Mouse (Mus musculus) midbrain, embryonic 15.5 days (tissue): ENCODE measurements around the gene Kcna5. TPM values are rescaled to one million over a fixed set of nuclear protein-coding genes. Genes with fewer than 3 reads are reported as not detected.

ENCODE experiments used
- ATAC-seq: fragments of 200-750 bp; cut with Nextera tagmentation; replicated peaks from 2 replicates; pipeline ENCODE4 v1.8.0; 2017; ENCODE audit warnings: moderate TSS enrichment
- H3K27ac ChIP-seq: fragments of 300-500 bp; sonication (generic); 2 replicates; pipeline ENCODE4 v1.5.1; 2015; ENCODE audit warnings: mild to moderate bottlenecking, inconsistent platforms
- H3K27me3 ChIP-seq: fragments of 300-500 bp; sonication (generic); replicated peaks from 2 replicates; pipeline ENCODE4 v1.6.1; 2015; ENCODE audit warnings: inconsistent platforms
- H3K36me3 ChIP-seq: fragments of 300-500 bp; sonication (generic); replicated peaks from 2 replicates; pipeline ENCODE4 v1.6.1; 2015; ENCODE audit warnings: inconsistent platforms
- H3K4me1 ChIP-seq: fragments of 300-500 bp; sonication (generic); 2 replicates; pipeline ENCODE4 v1.6.1; 2015; ENCODE audit warnings: inconsistent platforms
- H3K4me2 ChIP-seq: fragments of 300-500 bp; sonication (generic); 2 replicates; pipeline ENCODE4 v1.6.1; 2015; ENCODE audit warnings: inconsistent platforms, mild to moderate bottlenecking, moderate library complexity
- H3K4me3 ChIP-seq: fragments of 300-500 bp; sonication (generic); 2 replicates; pipeline ENCODE4 v1.5.1; 2015; ENCODE audit warnings: mild to moderate bottlenecking, inconsistent platforms
- H3K9ac ChIP-seq: fragments of 300-500 bp; sonication (generic); 2 replicates; pipeline ENCODE4 v1.6.1; 2015; ENCODE audit warnings: mild to moderate bottlenecking, inconsistent platforms
- H3K9me3 ChIP-seq: fragments of 300-500 bp; sonication (generic); 2 replicates; pipeline ENCODE4 v1.6.1; 2016; ENCODE audit warnings: inconsistent platforms
- WGBS: fragments of 180-500 bp; shearing (Covaris S2); methylation state at CpG from one replicate; pipeline ENCODE4 v1.1.7; 2015; ENCODE audit warnings: mixed read lengths; 5-methylcytosine and 5-hydroxymethylcytosine counted together
- polyA plus RNA-seq: library from polyadenylated mRNA; unstranded; fragments of >200 nt; fragmentation: Nextera tagmentation; extraction: Ambion mirVana; gene quantifications from 2 replicates; pipeline ENCODE4 v1.2.1, GENCODE M21; 2015

The Kcna5 gene
- polyA plus RNA-seq, 1 experiment from 2014 or later = 3.4 TPM

- Histone ChIP-seq H3K4me1 (peaks cover 22% of the 10 kb centered on the region), H3K27me3 (peaks cover 15% of the 10 kb centered on the region; the same call in 1 of the 2 replicates), H3K27ac (no peak overlapping the region), H3K9ac (no peak overlapping the region), H3K4me3 (no peak overlapping the region), H3K4me2 (no peak overlapping the region), H3K9me3 (no peaks in the 10 kb centered on the region), H3K36me3 (no peaks in the 10 kb centered on the region)
- WGBS = 44% methylated on average over 4 of the region's 4 CpGs
- no peak for ATAC-seq
Measured at GRCm38 (mm10) chr6:126531306-126531705, 3.9 kb downstream of the Kcna5 start.

- no peak overlapping the region for H3K9ac ChIP-seq
- no peak for ATAC-seq
- no peak overlapping the region for H3K4me2 ChIP-seq
Measured at GRCm38 (mm10) chr6:126530019-126530418, 5.2 kb downstream of the Kcna5 start.

GRCm38 (mm10) chr6:126514720-126515119, 20.5 kb downstream of the Kcna5 start:
- no peaks in the 10 kb centered on the region for H3K27me3 ChIP-seq
- peaks cover 7% of the 10 kb centered on the region for H3K4me1 ChIP-seq
- H3K4me3 ChIP-seq = no peak overlapping the region
- H3K27ac ChIP-seq = no peak overlapping the region
- H3K36me3 ChIP-seq = no peaks in the 10 kb centered on the region
- no peak overlapping the region for H3K9ac ChIP-seq
- no peaks in the 10 kb centered on the region for H3K9me3 ChIP-seq
- peak; percentile 90 for ATAC-seq
- 23% methylated on average over 10 of the region's 10 CpGs for WGBS
- H3K4me2 ChIP-seq = peak overlapping the region; percentile 27

More at GRCm38 (mm10) chr6:126530019-126530418, 5.2 kb downstream of the Kcna5 start:
- Histone ChIP-seq H3K4me1 (peaks cover 11% of the 10 kb centered on the region), H3K9me3 (no peaks in the 10 kb centered on the region), H3K27ac (no peak overlapping the region), H3K4me3 (no peak overlapping the region), H3K36me3 (no peaks in the 10 kb centered on the region), H3K27me3 (peaks cover 15% of the 10 kb centered on the region; the same call in 1 of the 2 replicates)
- WGBS = 84% methylated on average over 3 of the region's 3 CpGs

GRCm38 (mm10) chr6:126513714-126514248, 21.4 kb downstream of the Kcna5 start:
- Histone ChIP-seq H3K27ac (no peak overlapping the region), H3K4me3 (no peak overlapping the region), H3K27me3 (no peaks in the 10 kb centered on the region), H3K36me3 (no peaks in the 10 kb centered on the region), H3K4me1 (peaks cover 7% of the 10 kb centered on the region), H3K9ac (no peak overlapping the region), H3K4me2 (no peak overlapping the region), H3K9me3 (no peaks in the 10 kb centered on the region)
- WGBS = 83% methylated on average over 3 of the region's 3 CpGs
- no peak for ATAC-seq

- H3K36me3 ChIP-seq = no peaks in the 10 kb centered on the region
- H3K27ac ChIP-seq = no peak overlapping the region
- H3K27me3 ChIP-seq = no peaks in the 10 kb centered on the region
- ATAC-seq = no peak
- no peak overlapping the region for H3K4me3 ChIP-seq
- peaks cover 7% of the 10 kb centered on the region for H3K4me1 ChIP-seq
- no peak overlapping the region for H3K4me2 ChIP-seq
- no peaks in the 10 kb centered on the region for H3K9me3 ChIP-seq
- H3K9ac ChIP-seq = no peak overlapping the region
- 81% methylated on average over 3 of the region's 3 CpGs for WGBS
Measured at GRCm38 (mm10) chr6:126513154-126513553, 22.1 kb downstream of the Kcna5 start.

- Histone ChIP-seq H3K4me1 (peaks cover 3% of the 10 kb centered on the region; the same call in 1 of the 2 replicates), H3K4me3 (no peak overlapping the region), H3K27me3 (no peaks in the 10 kb centered on the region), H3K9ac (no peak overlapping the region), H3K36me3 (no peaks in the 10 kb centered on the region), H3K27ac (no peak overlapping the region), H3K4me2 (no peak overlapping the region), H3K9me3 (no peaks in the 10 kb centered on the region)
- WGBS = 90% methylated on average over 6 of the region's 6 CpGs
- no peak for ATAC-seq
Measured at GRCm38 (mm10) chr6:126508671-126509070, 26.5 kb downstream of the Kcna5 start.

GRCm38 (mm10) chr6:126503920-126504319, 31.3 kb downstream of the Kcna5 start:
- no peak for ATAC-seq
- WGBS = 60% methylated on average over 8 of the region's 8 CpGs
- Histone ChIP-seq H3K4me1 (peaks cover 3% of the 10 kb centered on the region; the same call in 1 of the 2 replicates), H3K9me3 (no peaks in the 10 kb centered on the region), H3K27ac (no peak overlapping the region), H3K9ac (no peak overlapping the region), H3K4me3 (no peak overlapping the region), H3K27me3 (peaks cover 4% of the 10 kb centered on the region; the same call in 1 of the 2 replicates), H3K4me2 (no peak overlapping the region), H3K36me3 (no peaks in the 10 kb centered on the region)

GRCm38 (mm10) chr6:126502691-126503301, 32.4 kb downstream of the Kcna5 start:
- WGBS = 19% methylated on average over 9 of the region's 9 CpGs

GRCm38 (mm10) chr6:126500985-126501384, 34.2 kb downstream of the Kcna5 start:
- Histone ChIP-seq H3K9me3 (no peaks in the 10 kb centered on the region), H3K4me1 (peaks cover 17% of the 10 kb centered on the region), H3K4me2 (no peak overlapping the region), H3K4me3 (no peak overlapping the region), H3K36me3 (no peaks in the 10 kb centered on the region), H3K27me3 (peaks cover 4% of the 10 kb centered on the region; the same call in 1 of the 2 replicates), H3K27ac (no peak overlapping the region), H3K9ac (no peak overlapping the region)
- ATAC-seq = no peak
- 89% methylated on average over 6 of the region's 6 CpGs for WGBS

More at GRCm38 (mm10) chr6:126502691-126503301, 32.4 kb downstream of the Kcna5 start:
- Histone ChIP-seq H3K9me3 (no peaks in the 10 kb centered on the region), H3K27me3 (peaks cover 4% of the 10 kb centered on the region; the same call in 1 of the 2 replicates), H3K4me3 (no peak overlapping the region), H3K4me1 (peaks cover 3% of the 10 kb centered on the region; the same call in 1 of the 2 replicates), H3K27ac (no peak overlapping the region), H3K4me2 (no peak overlapping the region), H3K9ac (no peak overlapping the region), H3K36me3 (no peaks in the 10 kb centered on the region)
- no peak for ATAC-seq

- Histone ChIP-seq H3K27me3 (peaks cover 4% of the 10 kb centered on the region; the same call in 1 of the 2 replicates), H3K36me3 (no peaks in the 10 kb centered on the region), H3K9me3 (no peaks in the 10 kb centered on the region), H3K9ac (no peak overlapping the region), H3K4me3 (no peak overlapping the region), H3K27ac (no peak overlapping the region), H3K4me1 (peaks cover 17% of the 10 kb centered on the region), H3K4me2 (no peak overlapping the region)
- peak; percentile 62; the same call in 1 of the 2 replicates for ATAC-seq
- WGBS = 20% methylated on average over 8 of the region's 8 CpGs
Measured at GRCm38 (mm10) chr6:126500088-126500487, 35.1 kb downstream of the Kcna5 start.

GRCm38 (mm10) chr6:126497878-126498277, 37.3 kb downstream of the Kcna5 start:
- WGBS = 46% methylated on average over 5 of the region's 5 CpGs
- Histone ChIP-seq H3K4me1 (peaks cover 14% of the 10 kb centered on the region), H3K4me2 (no peak overlapping the region), H3K36me3 (no peaks in the 10 kb centered on the region), H3K9me3 (no peaks in the 10 kb centered on the region), H3K27me3 (peaks cover 4% of the 10 kb centered on the region; the same call in 1 of the 2 replicates), H3K9ac (no peak overlapping the region), H3K4me3 (no peak overlapping the region), H3K27ac (no peak overlapping the region)
- peak; percentile 69 for ATAC-seq

- Histone ChIP-seq H3K9me3 (no peaks in the 10 kb centered on the region), H3K4me1 (peaks cover 14% of the 10 kb centered on the region), H3K36me3 (no peaks in the 10 kb centered on the region), H3K9ac (no peak overlapping the region), H3K27me3 (peaks cover 4% of the 10 kb centered on the region; the same call in 1 of the 2 replicates), H3K4me3 (no peak overlapping the region), H3K4me2 (no peak overlapping the region), H3K27ac (no peak overlapping the region)
- 30% methylated on average over 6 of the region's 6 CpGs for WGBS
- ATAC-seq = peak; percentile 84
Measured at GRCm38 (mm10) chr6:126497173-126497839, 37.9 kb downstream of the Kcna5 start.
